Mouse (Mus musculus): Measurements from ENCODE around the gene Tipin.

DNA sequence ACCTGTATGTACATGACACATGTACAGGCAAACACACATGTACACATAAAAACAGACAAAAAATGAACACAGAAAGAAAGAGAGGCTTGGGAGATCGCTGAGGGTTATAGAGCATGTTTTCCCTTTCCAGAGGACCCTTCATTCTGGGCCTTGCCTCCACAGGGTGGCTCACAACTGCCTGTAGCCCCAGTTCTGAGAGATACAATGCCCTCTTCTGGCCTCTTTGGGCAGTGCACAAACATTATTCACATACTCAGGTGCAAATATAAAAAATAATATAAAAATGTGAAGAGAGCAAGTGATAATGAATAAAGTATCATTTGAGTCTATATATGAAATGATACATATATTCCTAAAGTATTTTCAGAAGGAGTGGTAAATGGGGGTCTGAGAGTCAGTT is 6.5 kb upstream of the Tipin start:
- peak; percentile 46 for TF ChIP-seq CTCF (IDR thresholded peaks at IDR 0.05; ENCODE audit: low read depth)
- TF ChIP-seq EP300 (IDR thresholded peaks at IDR 0.05; ENCODE audit: low read depth) = no peak

Data from liver, postnatal 0 days (tissue).